Mouse (Mus musculus): ENCODE measurements around the gene Gm42791.

GRCm38 (mm10) chr5:148935071-148935821 is 59.7 kb downstream of the Gm42791 start:
- TF ChIP-seq GATA1 (IDR thresholded peaks at IDR 0.05; ENCODE audit: low read length): peak; percentile 21; the same call in 1 of the 2 replicates
- peak; percentile 44; the same call in 2 of the 3 replicates for TF ChIP-seq TAL1 (IDR thresholded peaks at IDR 0.05; ENCODE audit: low read length)

Measured in erythroblast, embryonic 14.5 days (primary cell).